9 mouse cellular contexts compared by ENCODE assay signal in the genomic region with DNA sequence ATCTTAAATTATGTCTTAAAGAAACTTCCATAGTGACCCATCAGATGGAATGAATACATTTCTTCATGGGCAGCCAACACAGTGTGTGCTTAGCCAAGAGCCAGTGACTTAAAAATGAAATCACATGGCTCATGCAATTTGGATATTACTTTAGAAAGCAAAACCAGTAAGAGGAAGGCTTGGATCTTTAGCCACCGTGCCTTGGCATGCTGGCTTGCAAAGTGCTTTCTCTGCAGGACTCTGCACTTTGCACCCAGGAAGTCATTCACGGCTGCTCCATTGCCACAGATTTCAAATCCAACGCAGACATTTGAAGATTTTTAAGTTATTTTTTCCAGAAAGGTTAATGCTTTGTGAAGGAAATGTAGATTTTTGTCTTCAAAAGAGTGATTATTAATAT. TPM values are rescaled to one million over a fixed set of nuclear protein-coding genes. Genes with fewer than 3 reads are reported as not detected.
A peak's percentile ranks its signal among the peaks of the same experiment; 100 is the strongest.
DNase-seq lines count a peak whose midpoint lies in the region; ATAC-seq and TF ChIP-seq lines count a peak whose summit lies in the region.
"Had no signal": no experiment of that assay in that cellular context is flagged by ENCODE, and none has a peak within 500 bp of the region (broad histone marks: within the 10 kb centered on the region; RNA-seq: fewer than 3 reads in every experiment).

No protein-coding gene starts in this region.

- 0 out of 4 replicates have a peak overlapping the region, but pooled peaks of 1 of the 2 experiments have one; percentile 13 for H3K4me3 ChIP-seq in heart, embryonic 14.5 days (ENCODE audit: control insufficient read depth in 1 of 2, insufficient read depth in 1 of 2, low read depth in 1 of 2, low read length in 2 of 2)
- H3K4me3 ChIP-seq in G1E (ENCODE audit: low read depth, low read length) = peak overlapping the region; percentile 56; the same call in 1 of the 2 replicates
- no peak overlapping the region for H3K4me3 ChIP-seq in intestine, embryonic 14.5 days (ENCODE audit: low read depth, low read length)
- peak overlapping the region; percentile 20 to 39; a peak in 3 of 4 replicates for H3K4me3 ChIP-seq in liver, embryonic 14.5 days (ENCODE audit: insufficient read depth in 1 of 2, low read depth in 2 of 2, low read length in 2 of 2)

- ATAC-seq in heart, embryonic 14.5 days (ENCODE audit: insufficient number of reproducible peaks, insufficient read depth, low FRiP score, low read depth) = no peak
- ATAC-seq in G1E (ENCODE audit: extremely low read depth, insufficient number of reproducible peaks, low FRiP score, poor library complexity, severe bottlenecking) = no peak
- no peak for ATAC-seq in intestine, embryonic 14.5 days (replicated peaks; ENCODE audit: low FRiP score, low TSS enrichment, low read depth)
- no peak for ATAC-seq in liver, embryonic 14.5 days (ENCODE audit: insufficient read depth)

- DNase-seq in heart, postnatal 10 days = no peak
- no peak for DNase-seq in G1E (ENCODE audit: low spot score)
- DNase-seq in intestine, embryonic 14.5 days (ENCODE audit: low spot score) = no peak
- no peak for DNase-seq in liver, embryonic 14.5 days (ENCODE audit: low read depth in 3 of 3, low spot score in 3 of 3)
- no peak for DNase-seq in right cerebral cortex, postnatal 14 days
- DNase-seq in left cerebral cortex, postnatal 10 days (ENCODE audit: extremely low spot score in 1 of 2, low spot score in 2 of 2) = no peak
- no peak for DNase-seq in spleen, postnatal 36 days (ENCODE audit: low spot score in 2 of 2)
- DNase-seq: adrenal gland, postnatal 14 days had no signal

- no peak for TF ChIP-seq CTCF in G1E (IDR thresholded peaks at IDR 0.05; ENCODE audit: low read depth, low read length)
- no peak for TF ChIP-seq CTCF in liver, embryonic 14.5 days (IDR thresholded peaks at IDR 0.05; ENCODE audit: low read depth)

- H3K9ac ChIP-seq in heart, embryonic 14.5 days (ENCODE audit: low read length) = no peak overlapping the region
- H3K9ac ChIP-seq in intestine, embryonic 14.5 days (ENCODE audit: low read length) = no peak overlapping the region
- H3K9ac ChIP-seq in liver, embryonic 14.5 days (replicated peaks) = peak overlapping the region; percentile 27

- H3K36me3 ChIP-seq in heart, embryonic 14.5 days (ENCODE audit: control insufficient read depth, insufficient read depth, low read length) = peaks cover 33% of the 10 kb centered on the region
- peaks cover 64% of the 10 kb centered on the region for H3K36me3 ChIP-seq in G1E (replicated peaks)
- peaks cover 18% of the 10 kb centered on the region for H3K36me3 ChIP-seq in intestine, embryonic 14.5 days (ENCODE audit: control insufficient read depth, insufficient read depth, low read length)
- peaks cover 34% of the 10 kb centered on the region for H3K36me3 ChIP-seq in liver, embryonic 14.5 days (replicated peaks; ENCODE audit: control insufficient read depth, insufficient read depth, low read depth)

- no peak for TF ChIP-seq EP300 in liver, embryonic 14.5 days (IDR thresholded peaks at IDR 0.05; ENCODE audit: low read depth)

- WGBS in heart, embryonic 14.5 days = 67% methylated on average over 3 of the region's 3 CpGs
- WGBS in intestine, embryonic 14.5 days = 59% methylated on average over 3 of the region's 3 CpGs
- WGBS in liver, embryonic 14.5 days (ENCODE audit: insufficient replicate concordance) = 59% methylated on average over 3 of the region's 3 CpGs

- no peak overlapping the region for H3K27ac ChIP-seq in heart, embryonic 14.5 days (replicated peaks in 1 of 2; ENCODE audit: control insufficient read depth in 1 of 2, insufficient read depth in 1 of 2, low read depth in 2 of 2, low read length in 2 of 2)
- H3K27ac ChIP-seq in intestine, embryonic 14.5 days (ENCODE audit: low read depth) = no peak overlapping the region
- H3K27ac ChIP-seq in liver, embryonic 14.5 days = no peak overlapping the region

- H3K27me3 ChIP-seq in heart, embryonic 14.5 days (ENCODE audit: control insufficient read depth, insufficient read depth, low read length) = no peaks in the 10 kb centered on the region
- H3K27me3 ChIP-seq in G1E (ENCODE audit: insufficient read depth, low read length) = no peaks in the 10 kb centered on the region
- no peaks in the 10 kb centered on the region for H3K27me3 ChIP-seq in intestine, embryonic 14.5 days (replicated peaks; ENCODE audit: control insufficient read depth, insufficient read depth, low read length)
- no peaks in the 10 kb centered on the region for H3K27me3 ChIP-seq in liver, embryonic 14.5 days (ENCODE audit: control insufficient read depth, insufficient read depth, low read length)

- intact Hi-C loops in heart, postnatal 10 days (cut with DNase I) = no loop called here
- intact Hi-C loops in left cerebral cortex, postnatal 10 days (cut with DNase I) = no loop called here

- peak overlapping the region; percentile 33; the same call in 1 of the 2 replicates for H3K4me2 ChIP-seq in heart, embryonic 14.5 days (ENCODE audit: low read length)
- H3K4me2 ChIP-seq in intestine, embryonic 14.5 days (ENCODE audit: low read length) = peak overlapping the region; percentile 0; the same call in 1 of the 2 replicates
- H3K4me2 ChIP-seq in liver, embryonic 14.5 days (ENCODE audit: low read depth) = peak overlapping the region; percentile 94

- peaks cover 21 to 47% of the 10 kb centered on the region in 2 experiments for H3K4me1 ChIP-seq in heart, embryonic 14.5 days (ENCODE audit: control insufficient read depth in 2 of 2, insufficient read depth in 2 of 2, low read length in 2 of 2)
- peaks cover 63% of the 10 kb centered on the region for H3K4me1 ChIP-seq in G1E (ENCODE audit: insufficient read depth, low read depth, low read length)
- peaks cover 29% of the 10 kb centered on the region for H3K4me1 ChIP-seq in intestine, embryonic 14.5 days (replicated peaks; ENCODE audit: control insufficient read depth, insufficient read depth, low read length)
- peaks cover 27 to 30% of the 10 kb centered on the region in 2 experiments for H3K4me1 ChIP-seq in liver, embryonic 14.5 days (replicated peaks; ENCODE audit: control insufficient read depth in 2 of 2, insufficient read depth in 2 of 2, low read length in 1 of 2)

- H3K9me3 ChIP-seq in heart, embryonic 14.5 days (ENCODE audit: control insufficient read depth, low read length) = no peaks in the 10 kb centered on the region
- H3K9me3 ChIP-seq in G1E (replicated peaks) = no peaks in the 10 kb centered on the region
- H3K9me3 ChIP-seq in intestine, embryonic 14.5 days (ENCODE audit: control insufficient read depth, low read length) = no peaks in the 10 kb centered on the region
- no peaks in the 10 kb centered on the region for H3K9me3 ChIP-seq in liver, embryonic 14.5 days (ENCODE audit: control insufficient read depth, low read length)

RNA-seq across cellular contexts. Expression of a gene that starts 4.1 kb away (rescaled TPM):
- polyA plus RNA-seq in heart, embryonic 14.5 days (2014; fragmentation: Nextera tagmentation; extraction: Ambion mirVana) = 3.1 and 3.6 TPM in 2 replicates
- 10 to 100 TPM; 26.3 to 31.3 TPM for total RNA-seq in heart, postnatal 10 days (2021)
- 12.0 and 14.4 TPM in 2 replicates for total RNA-seq in G1E (2014; fragmentation: Nextera tagmentation)
- total RNA-seq in G1E (2017) = 16.0 and 16.1 TPM in 2 replicates
- polyA plus RNA-seq in G1E (2012) = 12.0 and 12.8 TPM in 2 replicates
- polyA plus RNA-seq in intestine, embryonic 14.5 days (2014; fragmentation: Nextera tagmentation; extraction: Ambion mirVana) = 1.6 and 2.0 TPM in 2 replicates
- polyA plus RNA-seq in liver, embryonic 14.5 days (2012; rRNA removed) = 3.8 and 5.9 TPM in 2 replicates
- polyA plus RNA-seq in liver, embryonic 14.5 days (2014; fragmentation: Nextera tagmentation; extraction: Ambion mirVana) = 2.1 and 3.2 TPM in 2 replicates
- total RNA-seq in left cerebral cortex, postnatal 10 days (2021) = 10 to 100 TPM; 26.8 to 29.0 TPM

Comparison
In these comparisons a context has a peak if more than half of its experiments do, and no peak if none do; other contexts are left out.
1. H3K4me2 ChIP-seq: peak in every context shown above with its lines; median percentile 94 in liver, embryonic 14.5 days; 33 in heart, embryonic 14.5 days; 0 in intestine, embryonic 14.5 days.